Mouse (Mus musculus): ENCODE results near the gene Cacfd1. TPM values are rescaled to one million over a fixed set of nuclear protein-coding genes. Genes with fewer than 3 reads are reported as not detected.

Gene Cacfd1
- polyA plus RNA-seq, 1 experiment from 2014 or later = 103 TPM

DNA sequence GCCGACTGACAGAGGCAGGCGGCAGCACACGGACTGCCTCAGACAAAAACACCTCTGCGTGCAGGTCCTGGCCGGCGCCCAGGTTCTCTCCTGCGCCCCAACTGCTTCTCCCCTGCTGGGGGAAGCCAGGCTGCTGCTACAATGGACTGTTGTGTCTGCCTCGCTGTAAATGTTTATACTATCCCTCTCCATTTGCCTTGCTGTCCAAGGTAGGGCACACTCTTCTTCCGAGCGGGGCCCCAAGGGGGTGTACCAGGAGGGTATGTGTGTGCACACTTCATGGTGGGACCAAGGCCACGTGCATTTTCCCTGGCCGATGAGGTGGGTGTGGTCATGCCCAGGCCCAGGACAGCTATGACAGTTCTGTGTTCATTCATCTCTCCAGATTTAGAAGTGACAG is 49.0 kb downstream of the Cacfd1 start:
- Histone ChIP-seq H3K27ac (ENCODE audit: low read depth, low read length) (no peak overlapping the region), H3K36me3 (ENCODE audit: control insufficient read depth, insufficient read depth, low read length) (no peaks in the 10 kb centered on the region), H3K4me1 (ENCODE audit: control insufficient read depth, insufficient read depth, low read depth, low read length) (no peaks in the 10 kb centered on the region), H3K9me3 (ENCODE audit: control insufficient read depth, low read length) (no peaks in the 10 kb centered on the region), H3K4me2 (ENCODE audit: low read length) (no peak overlapping the region), H3K4me3 (ENCODE audit: low read length) (no peak overlapping the region), H3K9ac (ENCODE audit: low read depth, low read length) (no peak overlapping the region), H3K27me3 (replicated peaks; ENCODE audit: control insufficient read depth, insufficient read depth, low read length) (no peaks in the 10 kb centered on the region)
- ATAC-seq = no peak
- WGBS = 41% methylated on average over 12 of the region's 12 CpGs

DNA sequence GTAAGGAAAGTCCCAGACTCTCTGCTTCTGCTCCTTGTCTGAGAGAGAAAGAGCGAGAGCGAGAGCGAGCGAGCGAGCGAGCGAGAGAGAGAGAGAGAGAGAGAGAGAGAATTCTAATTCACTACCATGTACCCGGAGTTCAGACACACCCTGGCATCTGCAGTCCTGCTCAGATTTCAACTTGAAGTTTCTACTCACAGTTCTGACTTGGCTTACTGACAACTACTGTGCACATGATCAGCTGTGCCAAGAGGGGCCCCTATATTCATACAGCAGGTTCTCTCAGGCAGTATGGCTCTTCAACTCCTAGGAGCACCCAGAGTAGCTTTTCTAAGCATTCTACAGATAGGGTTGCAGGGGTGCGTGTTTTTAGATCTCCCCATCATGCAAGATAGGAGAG is 49.5 kb downstream of the Cacfd1 start:
- WGBS = 90% methylated on average over 9 of the region's 9 CpGs
- Histone ChIP-seq H3K4me1 (ENCODE audit: control insufficient read depth, insufficient read depth, low read depth, low read length) (no peaks in the 10 kb centered on the region), H3K4me2 (ENCODE audit: low read length) (no peak overlapping the region), H3K9ac (ENCODE audit: low read depth, low read length) (no peak overlapping the region), H3K27ac (ENCODE audit: low read depth, low read length) (no peak overlapping the region), H3K4me3 (ENCODE audit: low read length) (no peak overlapping the region), H3K27me3 (replicated peaks; ENCODE audit: control insufficient read depth, insufficient read depth, low read length) (no peaks in the 10 kb centered on the region), H3K9me3 (ENCODE audit: control insufficient read depth, low read length) (no peaks in the 10 kb centered on the region), H3K36me3 (ENCODE audit: control insufficient read depth, insufficient read depth, low read length) (no peaks in the 10 kb centered on the region)
- no peak for ATAC-seq

DNA sequence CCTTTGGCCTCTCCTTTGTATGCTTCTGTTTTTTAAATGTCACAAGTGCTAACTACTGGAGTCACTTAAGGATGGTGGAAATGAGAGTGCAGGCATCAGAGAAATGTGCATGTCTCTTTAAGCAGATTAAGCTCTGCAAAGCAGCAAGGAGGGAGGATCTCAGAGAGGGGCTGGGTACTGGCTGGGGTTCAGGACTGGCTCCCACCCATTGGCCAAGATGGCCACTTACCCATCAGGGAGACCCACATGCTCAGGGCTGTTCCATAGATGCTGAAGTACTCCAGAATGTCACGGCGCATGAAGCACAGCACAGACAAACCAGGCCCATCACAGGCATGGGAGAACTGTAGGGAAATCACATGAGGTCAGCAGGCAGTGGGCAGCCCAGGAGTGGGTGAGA is 57.4 kb downstream of the Cacfd1 start:
- Histone ChIP-seq H3K4me1 (ENCODE audit: control insufficient read depth, insufficient read depth, low read depth, low read length) (0 out of 2 replicates have a peak, but pooled peaks cover 4% of the 10 kb centered on the region), H3K27me3 (replicated peaks; ENCODE audit: control insufficient read depth, insufficient read depth, low read length) (no peaks in the 10 kb centered on the region), H3K9me3 (ENCODE audit: control insufficient read depth, low read length) (no peaks in the 10 kb centered on the region), H3K36me3 (ENCODE audit: control insufficient read depth, insufficient read depth, low read length) (no peaks in the 10 kb centered on the region), H3K27ac (ENCODE audit: low read depth, low read length) (no peak overlapping the region), H3K9ac (ENCODE audit: low read depth, low read length) (no peak overlapping the region), H3K4me2 (ENCODE audit: low read length) (no peak overlapping the region), H3K4me3 (ENCODE audit: low read length) (no peak overlapping the region)
- WGBS = 84% methylated on average over 2 of the region's 2 CpGs
- ATAC-seq = no peak

DNA sequence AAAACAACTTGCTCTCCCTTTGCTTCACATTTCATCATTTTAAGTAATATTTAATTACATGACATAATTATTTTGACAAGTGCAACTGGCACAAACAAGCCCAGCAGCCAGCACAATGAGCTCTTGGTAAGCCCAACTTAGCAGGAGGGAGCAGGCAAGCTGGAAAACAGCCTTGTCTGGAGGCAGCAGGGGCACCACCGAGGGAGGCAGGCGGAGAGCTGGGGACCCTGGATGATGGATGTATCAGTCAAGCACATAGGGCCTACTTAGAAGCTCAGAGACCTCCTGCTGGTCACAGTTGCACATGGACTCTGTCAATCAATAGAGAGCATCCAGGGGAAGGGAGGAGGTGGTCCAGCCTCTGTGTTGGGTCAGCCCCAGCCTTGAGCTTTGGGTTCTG is 58.3 kb downstream of the Cacfd1 start:
- H3K4me2 ChIP-seq (ENCODE audit: low read length) = no peak overlapping the region
- 13% methylated on average over 2 of the region's 2 CpGs for WGBS
- no peak overlapping the region for H3K4me3 ChIP-seq (ENCODE audit: low read length)
- ATAC-seq = no peak
- H3K9ac ChIP-seq (ENCODE audit: low read depth, low read length) = no peak overlapping the region
- H3K4me1 ChIP-seq (ENCODE audit: control insufficient read depth, insufficient read depth, low read depth, low read length) = 0 out of 2 replicates have a peak, but pooled peaks cover 4% of the 10 kb centered on the region
- no peaks in the 10 kb centered on the region for H3K36me3 ChIP-seq (ENCODE audit: control insufficient read depth, insufficient read depth, low read length)
- H3K27me3 ChIP-seq (replicated peaks; ENCODE audit: control insufficient read depth, insufficient read depth, low read length) = no peaks in the 10 kb centered on the region
- no peak overlapping the region for H3K27ac ChIP-seq (ENCODE audit: low read depth, low read length)
- no peaks in the 10 kb centered on the region for H3K9me3 ChIP-seq (ENCODE audit: control insufficient read depth, low read length)

DNA sequence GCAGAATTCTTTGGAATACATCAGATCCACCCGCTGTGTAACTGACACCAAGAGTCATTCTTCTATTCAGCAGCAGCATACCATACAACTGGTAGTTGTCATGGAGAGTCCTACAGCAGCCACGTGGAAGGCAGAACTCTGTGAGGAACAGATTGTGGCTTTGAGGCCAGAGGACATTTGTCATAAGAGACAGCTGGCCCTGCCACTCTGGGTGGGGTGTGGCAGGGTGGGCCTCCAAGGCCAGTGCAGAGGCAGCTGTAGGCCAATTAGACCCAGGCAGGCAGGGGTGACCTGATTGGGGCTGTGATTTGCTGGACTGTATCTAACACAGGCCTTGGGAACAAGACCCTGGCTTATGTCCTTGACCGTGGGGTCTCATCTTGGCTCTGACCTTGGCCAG is 59.9 kb downstream of the Cacfd1 start:
- peak; percentile 48; the same call in 1 of the 2 replicates for ATAC-seq
- Histone ChIP-seq H3K9ac (ENCODE audit: low read depth, low read length) (no peak overlapping the region), H3K27ac (ENCODE audit: low read depth, low read length) (no peak overlapping the region), H3K4me1 (ENCODE audit: control insufficient read depth, insufficient read depth, low read depth, low read length) (0 out of 2 replicates have a peak, but pooled peaks cover 4% of the 10 kb centered on the region), H3K9me3 (ENCODE audit: control insufficient read depth, low read length) (no peaks in the 10 kb centered on the region), H3K36me3 (ENCODE audit: control insufficient read depth, insufficient read depth, low read length) (no peaks in the 10 kb centered on the region), H3K27me3 (replicated peaks; ENCODE audit: control insufficient read depth, insufficient read depth, low read length) (no peaks in the 10 kb centered on the region), H3K4me3 (ENCODE audit: low read length) (no peak overlapping the region), H3K4me2 (ENCODE audit: low read length) (no peak overlapping the region)
- 32% methylated on average over 3 of the region's 3 CpGs for WGBS

DNA sequence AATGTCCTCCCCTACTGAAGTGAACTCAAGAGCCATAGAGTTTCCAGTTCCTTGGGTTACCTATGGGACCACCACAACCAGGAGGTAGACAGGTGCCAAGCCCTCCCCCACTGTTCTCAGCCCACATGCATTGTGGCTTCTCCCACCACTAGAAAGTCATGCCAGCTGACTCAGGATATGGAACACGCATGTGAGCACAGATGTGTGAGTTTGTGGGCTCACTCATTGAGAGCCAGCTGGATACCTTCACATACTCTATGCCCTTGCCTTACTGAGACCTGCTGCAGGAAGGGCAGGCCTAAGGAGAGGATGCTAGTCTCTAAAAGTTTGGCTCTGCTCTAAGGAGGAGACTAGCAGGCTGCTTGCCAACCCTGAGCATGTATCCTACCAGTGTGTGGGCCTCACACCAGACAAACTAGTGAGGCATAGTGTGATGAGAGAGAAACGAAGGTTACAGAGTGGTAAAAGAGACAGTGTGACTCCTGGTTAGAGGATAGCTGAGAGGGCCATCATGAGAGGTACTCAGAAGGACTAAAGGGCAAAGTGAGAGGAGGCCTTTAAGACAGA is 60.6 kb downstream of the Cacfd1 start:
- no peak overlapping the region for H3K4me2 ChIP-seq (ENCODE audit: low read length)
- 0 out of 2 replicates have a peak, but pooled peaks cover 4% of the 10 kb centered on the region for H3K4me1 ChIP-seq (ENCODE audit: control insufficient read depth, insufficient read depth, low read depth, low read length)
- no peak overlapping the region for H3K4me3 ChIP-seq (ENCODE audit: low read length)
- H3K36me3 ChIP-seq (ENCODE audit: control insufficient read depth, insufficient read depth, low read length) = no peaks in the 10 kb centered on the region
- WGBS = 76% methylated on average over 2 of the region's 2 CpGs
- no peaks in the 10 kb centered on the region for H3K27me3 ChIP-seq (replicated peaks; ENCODE audit: control insufficient read depth, insufficient read depth, low read length)
- no peak for ATAC-seq
- H3K9ac ChIP-seq (ENCODE audit: low read depth, low read length) = no peak overlapping the region
- H3K9me3 ChIP-seq (ENCODE audit: control insufficient read depth, low read length) = no peaks in the 10 kb centered on the region
- no peak overlapping the region for H3K27ac ChIP-seq (ENCODE audit: low read depth, low read length)

Other genes starting within 250 kb of the Cacfd1 start
- gene Abo, start 144.9 kb upstream of the Cacfd1 start, polyA plus RNA-seq (2015; fragmentation: Nextera tagmentation; extraction: Ambion mirVana) = not detected in 2 replicates
- gene Surf6, start 107.0 kb upstream of the Cacfd1 start, polyA plus RNA-seq (2015; fragmentation: Nextera tagmentation; extraction: Ambion mirVana) = 31.1 and 32.2 TPM in 2 replicates
- 119 and 124 TPM in 2 replicates for gene Med22, start 99.2 kb upstream of the Cacfd1 start, polyA plus RNA-seq (2015; fragmentation: Nextera tagmentation; extraction: Ambion mirVana)
- gene Rpl7a, start 99.2 kb upstream of the Cacfd1 start, polyA plus RNA-seq (2015; fragmentation: Nextera tagmentation; extraction: Ambion mirVana) = 341 and 368 TPM in 2 replicates
- gene Surf2, start 93.6 kb upstream of the Cacfd1 start, polyA plus RNA-seq (2015; fragmentation: Nextera tagmentation; extraction: Ambion mirVana) = 55.8 and 57.3 TPM in 2 replicates
- gene Surf1, start 93.4 kb upstream of the Cacfd1 start, polyA plus RNA-seq (2015; fragmentation: Nextera tagmentation; extraction: Ambion mirVana) = 87.3 and 98.9 TPM in 2 replicates
- 110 and 121 TPM in 2 replicates for gene Surf4, start 76.0 kb upstream of the Cacfd1 start, polyA plus RNA-seq (2015; fragmentation: Nextera tagmentation; extraction: Ambion mirVana)
- 0.06 and 0.14 TPM in 2 replicates for gene Stkld1, start 75.9 kb upstream of the Cacfd1 start, polyA plus RNA-seq (2015; fragmentation: Nextera tagmentation; extraction: Ambion mirVana)
- gene Rexo4, start 45.5 kb upstream of the Cacfd1 start, polyA plus RNA-seq (2015; fragmentation: Nextera tagmentation; extraction: Ambion mirVana) = 39.6 and 41.0 TPM in 2 replicates
- gene Adamts13, start 36.5 kb upstream of the Cacfd1 start, polyA plus RNA-seq (2015; fragmentation: Nextera tagmentation; extraction: Ambion mirVana) = 0.29 TPM in 1 of 2 replicates, not detected in the other
- 18.0 and 21.6 TPM in 2 replicates for gene Slc2a6, start 18.1 kb downstream of the Cacfd1 start, polyA plus RNA-seq (2015; fragmentation: Nextera tagmentation; extraction: Ambion mirVana)
- gene Mymk, start 62.3 kb downstream of the Cacfd1 start, polyA plus RNA-seq (2015; fragmentation: Nextera tagmentation; extraction: Ambion mirVana) = 0.21 and 3.5 TPM in 2 replicates
- gene Adamtsl2, start 69.5 kb downstream of the Cacfd1 start, polyA plus RNA-seq (2015; fragmentation: Nextera tagmentation; extraction: Ambion mirVana) = 9.6 and 11.8 TPM in 2 replicates
- 10.2 and 10.3 TPM in 2 replicates for gene Fam163b, start 132.6 kb downstream of the Cacfd1 start, polyA plus RNA-seq (2015; fragmentation: Nextera tagmentation; extraction: Ambion mirVana)
- 4.9 and 5.8 TPM in 2 replicates for gene Dbh, start 155.3 kb downstream of the Cacfd1 start, polyA plus RNA-seq (2015; fragmentation: Nextera tagmentation; extraction: Ambion mirVana)
- gene Sardh, start 238.4 kb downstream of the Cacfd1 start, polyA plus RNA-seq (2015; fragmentation: Nextera tagmentation; extraction: Ambion mirVana) = 9.1 and 10.2 TPM in 2 replicates

Data from hindbrain, embryonic 16.5 days (tissue).